Mouse (Mus musculus) intestine, embryonic 14.5 days (tissue): ENCODE measurements at regions not wholly inside any gene's neighbourhood (a gene's known extent, or its start where the extent isn't known, plus 50 kb on each side); places are given as distances from the start of the nearest gene placed in this dataset.

Source experiments
- ATAC-seq: fragments of 200-750 bp; cut with Nextera tagmentation; replicated peaks from 2 replicates; pipeline ENCODE4 v1.8.0; 2017; ENCODE audit warnings: low read depth, moderate number of reproducible peaks, moderate TSS enrichment, moderate library complexity; ENCODE audit not compliant: low FRiP score, low TSS enrichment
- DNase-seq: peaks from one replicate; pipeline ENCODE4 v3.0.0-alpha.2; 2018; ENCODE audit warnings: low spot score
- H3K27ac ChIP-seq: fragments of 300-500 bp; sonication (generic); 2 replicates; pipeline ENCODE4 v1.5.1; 2014; ENCODE audit warnings: low read depth, mild to moderate bottlenecking, control low read depth
- H3K27me3 ChIP-seq: fragments of 300-500 bp; sonication (generic); replicated peaks from 2 replicates; pipeline ENCODE4 v1.6.1; 2014; ENCODE audit warnings: low read length, control low read depth; ENCODE audit not compliant: control insufficient read depth, insufficient read depth
- H3K36me3 ChIP-seq: fragments of 300-500 bp; sonication (generic); 2 replicates; pipeline ENCODE4 v1.6.1; 2014; ENCODE audit warnings: low read length, control low read depth; ENCODE audit not compliant: control insufficient read depth, insufficient read depth
- H3K4me1 ChIP-seq: fragments of 300-500 bp; sonication (generic); replicated peaks from 2 replicates; pipeline ENCODE4 v1.6.1; 2014; ENCODE audit warnings: low read length, control low read depth, mixed read lengths; ENCODE audit not compliant: control insufficient read depth, insufficient read depth
- H3K4me2 ChIP-seq: fragments of 300-500 bp; sonication (generic); 2 replicates; pipeline ENCODE4 v1.6.1; 2014; ENCODE audit warnings: low read length
- H3K4me3 ChIP-seq: fragments of 300-500 bp; sonication (generic); 2 replicates; pipeline ENCODE4 v1.5.1; 2014; ENCODE audit warnings: low read depth, low read length, control low read depth, mixed read lengths
- H3K9ac ChIP-seq: fragments of 300-500 bp; sonication (generic); 2 replicates; pipeline ENCODE4 v1.6.1; 2014; ENCODE audit warnings: mild to moderate bottlenecking, low read length
- H3K9me3 ChIP-seq: fragments of 300-500 bp; sonication (generic); 2 replicates; pipeline ENCODE4 v1.6.1; 2016; ENCODE audit warnings: low read length, control low read depth; ENCODE audit not compliant: control insufficient read depth
- WGBS: fragments of 180-500 bp; shearing (Covaris S2); extraction: QIAGEN DNeasy Blood & Tissue Kit; methylation state at CpG from one replicate; pipeline ENCODE4 v1.1.7; 2014; 5-methylcytosine and 5-hydroxymethylcytosine counted together

DNA sequence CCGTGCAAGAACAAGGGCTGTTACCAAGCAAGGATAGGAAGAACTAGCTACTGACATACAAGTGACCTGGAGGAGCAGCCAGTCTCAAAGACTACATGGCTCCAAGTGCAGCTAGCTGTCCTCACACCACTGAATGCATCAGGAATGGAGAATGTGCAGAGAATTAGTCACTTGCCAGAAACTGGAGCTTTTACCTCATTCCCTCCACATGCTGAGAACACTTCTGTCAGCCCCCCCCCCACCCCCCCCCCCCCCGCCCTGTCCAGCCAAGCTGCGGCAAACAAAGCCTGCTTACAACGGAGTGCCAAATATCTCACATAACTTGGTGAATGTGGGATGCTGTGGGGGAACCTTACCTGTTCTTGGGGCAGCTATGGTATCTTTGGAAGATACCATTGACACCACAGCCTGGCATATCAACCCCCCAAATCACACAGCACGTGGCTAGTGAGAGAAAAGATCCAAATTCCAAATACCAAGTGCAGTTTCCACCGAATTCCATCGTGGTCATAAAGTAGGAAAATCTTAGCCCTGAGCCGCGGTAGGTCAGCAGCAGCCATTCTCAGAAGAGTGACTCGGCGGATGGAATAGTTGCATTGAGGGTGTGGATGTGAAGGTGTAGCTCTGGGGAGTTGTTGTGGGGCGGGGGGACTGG lies 126.3 kb downstream of the Gadd45g start:
- Histone ChIP-seq H3K27ac (no peak overlapping the region), H3K4me3 (no peak overlapping the region), H3K9me3 (no peaks in the 10 kb centered on the region), H3K27me3 (no peaks in the 10 kb centered on the region), H3K9ac (no peak overlapping the region), H3K4me2 (no peak overlapping the region), H3K4me1 (peaks cover 47% of the 10 kb centered on the region), H3K36me3 (no peaks in the 10 kb centered on the region)
- ATAC-seq: no peak
- DNase-seq: no peak
- 57% methylated on average over 11 of the region's 12 CpGs for WGBS

GRCm38 (mm10) chr13:51973461-51973860 lies 127.0 kb downstream of the Gadd45g start:
- Histone ChIP-seq H3K9me3 (no peaks in the 10 kb centered on the region), H3K27ac (no peak overlapping the region), H3K36me3 (no peaks in the 10 kb centered on the region), H3K4me1 (peaks cover 43% of the 10 kb centered on the region), H3K9ac (no peak overlapping the region), H3K4me2 (no peak overlapping the region), H3K27me3 (no peaks in the 10 kb centered on the region), H3K4me3 (no peak overlapping the region)
- 64% methylated on average over 10 of the region's 10 CpGs for WGBS
- DNase-seq (no peak), ATAC-seq (no peak)

GRCm38 (mm10) chr13:51974101-51974500 lies 127.6 kb downstream of the Gadd45g start:
- ATAC-seq (no peak), DNase-seq (no peak)
- Histone ChIP-seq H3K27me3 (no peaks in the 10 kb centered on the region), H3K9me3 (no peaks in the 10 kb centered on the region), H3K9ac (no peak overlapping the region), H3K4me2 (no peak overlapping the region), H3K36me3 (no peaks in the 10 kb centered on the region), H3K27ac (no peak overlapping the region), H3K4me1 (peaks cover 38% of the 10 kb centered on the region), H3K4me3 (no peak overlapping the region)
- 92% methylated on average over 6 of the region's 6 CpGs for WGBS

DNA sequence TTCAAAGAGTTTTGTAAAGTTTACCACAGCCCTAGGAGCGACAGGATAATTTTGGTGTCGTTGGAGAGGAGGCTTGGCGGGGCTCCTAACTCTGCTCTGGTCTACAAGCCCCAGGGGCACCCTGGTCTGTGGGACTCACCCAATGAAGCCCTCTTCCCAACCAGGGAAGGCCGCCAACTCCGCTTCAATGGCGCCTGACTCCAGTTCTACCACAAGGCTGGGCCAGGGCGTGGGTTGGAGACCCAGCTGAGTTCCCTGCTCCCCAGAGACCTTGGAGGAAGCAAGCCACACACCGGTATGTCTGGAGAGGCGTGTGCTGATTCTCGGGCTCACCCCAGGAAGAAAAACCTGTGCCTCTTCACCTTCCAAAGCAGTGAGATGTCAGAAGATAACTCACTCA lies 128.9 kb downstream of the Gadd45g start:
- no peak for DNase-seq
- Histone ChIP-seq H3K27ac (peak overlapping the region; percentile 45; the same call in 1 of the 2 replicates), H3K27me3 (no peaks in the 10 kb centered on the region), H3K36me3 (no peaks in the 10 kb centered on the region), H3K9me3 (no peaks in the 10 kb centered on the region), H3K4me1 (peaks cover 31% of the 10 kb centered on the region), H3K4me2 (no peak overlapping the region), H3K4me3 (no peak overlapping the region), H3K9ac (no peak overlapping the region)
- WGBS: 64% methylated on average over 10 of the region's 10 CpGs
- ATAC-seq: no peak

- H3K4me1 ChIP-seq: peaks cover 31% of the 10 kb centered on the region
- H3K9me3 ChIP-seq: no peaks in the 10 kb centered on the region
- peak overlapping the region; percentile 45 for H3K27ac ChIP-seq
- H3K4me2 ChIP-seq: 0 out of 2 replicates have a peak overlapping the region, but pooled peaks have one; percentile 13
- ATAC-seq: peak; percentile 77
- 33% methylated on average over 7 of the region's 7 CpGs for WGBS
- H3K9ac ChIP-seq: no peak overlapping the region
- H3K36me3 ChIP-seq: no peaks in the 10 kb centered on the region
- DNase-seq: no peak
- no peaks in the 10 kb centered on the region for H3K27me3 ChIP-seq
- no peak overlapping the region for H3K4me3 ChIP-seq
These were observed 129.5 kb downstream of the Gadd45g start for GRCm38 (mm10) chr13:51975801-51976601.

DNA sequence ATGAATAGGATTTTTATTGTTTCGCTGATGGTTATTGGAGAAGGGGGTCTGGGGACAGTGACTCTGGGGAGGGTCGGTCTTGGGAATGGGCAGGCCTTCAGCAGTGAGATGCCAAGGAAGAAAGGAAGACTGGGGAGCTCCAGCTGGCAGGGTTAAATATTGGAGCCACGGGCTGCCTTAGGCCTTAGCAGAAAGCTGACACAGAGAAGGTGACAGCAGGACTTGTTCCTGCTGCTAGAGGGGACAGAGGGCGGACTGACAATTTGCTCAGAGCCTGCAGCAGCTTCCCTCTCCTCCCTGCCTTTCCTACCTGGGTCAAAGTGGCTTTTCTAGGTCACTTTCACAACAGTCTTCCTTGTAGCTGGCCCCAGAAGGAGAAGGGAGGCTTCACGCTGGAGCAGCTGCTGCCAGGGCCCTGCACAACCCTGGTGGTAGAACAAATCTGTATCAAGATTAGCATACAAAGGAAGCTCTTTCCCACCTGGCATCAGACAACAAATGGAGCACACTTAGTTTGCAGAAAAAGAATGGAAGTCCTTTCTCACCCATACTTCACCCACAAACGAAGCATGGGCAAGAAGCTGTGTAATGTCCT lies 130.2 kb downstream of the Gadd45g start:
- Histone ChIP-seq H3K9me3 (no peaks in the 10 kb centered on the region), H3K27ac (peak overlapping the region; percentile 14; the same call in 1 of the 2 replicates), H3K4me2 (no peak overlapping the region), H3K9ac (no peak overlapping the region), H3K27me3 (no peaks in the 10 kb centered on the region), H3K36me3 (no peaks in the 10 kb centered on the region), H3K4me1 (peaks cover 31% of the 10 kb centered on the region), H3K4me3 (no peak overlapping the region)
- ATAC-seq: no peak
- WGBS: 76% methylated on average over 6 of the region's 6 CpGs
- no peak for DNase-seq

DNA sequence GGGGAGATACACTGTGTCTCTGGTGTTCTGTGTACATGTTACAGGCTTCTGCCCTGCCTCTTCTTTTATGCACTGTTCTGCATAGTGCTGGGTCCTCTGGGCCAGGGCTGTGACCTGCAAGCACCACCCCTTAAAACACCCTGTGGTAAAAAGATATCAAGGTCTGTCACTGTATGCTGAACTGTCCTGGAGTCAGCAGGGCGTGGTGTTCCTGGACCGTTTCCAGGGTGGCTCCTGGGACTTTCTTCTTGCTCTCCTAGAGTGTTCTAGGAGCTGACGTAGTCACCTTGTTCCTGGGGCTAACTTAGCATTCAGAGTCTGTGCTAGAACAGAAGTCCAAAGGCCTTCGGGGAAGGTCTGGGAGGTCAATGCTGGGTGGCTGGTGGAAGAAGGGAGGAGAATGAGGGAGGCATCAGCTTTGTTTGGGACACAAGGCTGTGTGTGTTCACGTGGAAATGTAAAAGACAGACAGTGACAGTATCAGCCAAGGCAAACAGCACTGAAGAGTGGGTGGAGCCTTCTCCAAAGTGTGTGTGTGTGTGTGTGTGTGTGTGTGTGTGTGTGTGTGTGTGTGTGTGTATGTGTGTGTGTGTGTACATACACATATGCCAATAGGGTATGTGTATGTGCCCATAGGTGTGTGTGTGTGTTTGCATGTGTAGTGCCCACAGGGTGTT lies 133.0 kb downstream of the Gadd45g start:
- no peak for DNase-seq
- 69% methylated on average over 5 of the region's 5 CpGs for WGBS
- Histone ChIP-seq H3K27me3 (no peaks in the 10 kb centered on the region), H3K27ac (no peak overlapping the region), H3K4me1 (peaks cover 17% of the 10 kb centered on the region), H3K9me3 (no peaks in the 10 kb centered on the region), H3K36me3 (no peaks in the 10 kb centered on the region), H3K4me2 (no peak overlapping the region), H3K4me3 (no peak overlapping the region), H3K9ac (no peak overlapping the region)
- no peak for ATAC-seq

- H3K27me3 ChIP-seq: no peaks in the 10 kb centered on the region
- ATAC-seq: no peak
- WGBS: 60% methylated on average over 1 of the region's 1 CpGs
- H3K4me1 ChIP-seq: peaks cover 11% of the 10 kb centered on the region
- no peaks in the 10 kb centered on the region for H3K9me3 ChIP-seq
- H3K4me2 ChIP-seq: no peak overlapping the region
- no peak overlapping the region for H3K27ac ChIP-seq
- H3K36me3 ChIP-seq: no peaks in the 10 kb centered on the region
- no peak overlapping the region for H3K4me3 ChIP-seq
- no peak overlapping the region for H3K9ac ChIP-seq
- no peak for DNase-seq
These were observed 133.9 kb downstream of the Gadd45g start for GRCm38 (mm10) chr13:51980344-51980743.
